Mouse (Mus musculus) liver, postnatal 0 days (tissue): ENCODE measurements around the gene Ccdc62.

ENCODE experiments used
- CTCF ChIP-seq: sonication (generic); IDR thresholded peaks from 2 replicates; pipeline ENCODE4 v1.5.1; 2016; ENCODE audit warnings: antibody characterized with exemption, low read depth
- EP300 ChIP-seq: IDR thresholded peaks from 2 replicates; pipeline ENCODE4 v1.6.1; 2016; ENCODE audit warnings: antibody characterized with exemption, low read depth, mild to moderate bottlenecking

- no peak for TF ChIP-seq EP300
- no peak for TF ChIP-seq CTCF
Measured at GRCm38 (mm10) chr5:123972453-123972852, 42.0 kb downstream of the Ccdc62 start.
